Mouse (Mus musculus) forelimb bud, embryonic 11.5 days (tissue): Measurements from ENCODE around the gene Ergic2.

Experiments used
- DNase-seq: peaks from one replicate; pipeline ENCODE4 v3.0.0-alpha.2; 2012; ENCODE audit warnings: low read depth, low spot score

The Ergic2 gene

DNA sequence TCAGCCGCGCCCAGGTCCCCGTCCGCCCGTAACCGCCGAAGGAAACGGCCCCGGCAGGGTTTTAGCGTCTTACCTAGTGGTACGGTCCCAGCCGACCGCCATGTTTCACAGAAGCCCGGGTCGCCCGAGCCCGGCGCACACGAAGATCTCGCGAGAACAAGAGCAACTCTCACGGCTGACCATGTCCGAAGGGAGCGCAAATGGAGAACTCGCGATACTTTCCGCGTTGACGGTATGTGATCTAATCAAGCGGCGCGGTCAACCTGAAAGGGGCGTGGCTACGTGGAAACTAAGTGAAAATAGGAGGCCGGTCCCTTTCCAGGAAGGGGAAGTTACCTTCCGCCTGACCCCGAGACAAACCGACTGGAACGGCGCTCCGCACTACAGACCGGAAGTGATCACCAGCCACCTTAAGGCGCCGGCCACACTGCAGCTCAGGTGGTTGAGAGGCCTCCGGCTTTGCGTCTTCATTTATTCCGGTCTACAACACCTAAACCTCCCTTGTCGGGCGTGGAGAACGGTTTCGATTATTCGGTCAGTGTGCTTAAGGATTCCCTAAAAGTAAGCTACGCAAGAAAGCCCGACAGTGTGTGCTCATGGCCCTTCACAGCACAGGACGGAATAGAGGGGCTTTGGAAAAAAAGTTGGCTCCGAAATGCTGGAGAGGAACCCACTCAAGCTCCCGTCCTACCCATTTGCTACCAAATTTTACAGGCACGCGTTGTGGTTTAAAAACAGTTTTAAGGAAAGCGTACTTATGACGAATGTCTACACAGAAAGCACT lies at the start of gene Ergic2:
TSS of gene Ergic2 (minus strand) at position 478 of the 784 bp plus-strand sequence.
- peak; percentile 100 for DNase-seq

DNA sequence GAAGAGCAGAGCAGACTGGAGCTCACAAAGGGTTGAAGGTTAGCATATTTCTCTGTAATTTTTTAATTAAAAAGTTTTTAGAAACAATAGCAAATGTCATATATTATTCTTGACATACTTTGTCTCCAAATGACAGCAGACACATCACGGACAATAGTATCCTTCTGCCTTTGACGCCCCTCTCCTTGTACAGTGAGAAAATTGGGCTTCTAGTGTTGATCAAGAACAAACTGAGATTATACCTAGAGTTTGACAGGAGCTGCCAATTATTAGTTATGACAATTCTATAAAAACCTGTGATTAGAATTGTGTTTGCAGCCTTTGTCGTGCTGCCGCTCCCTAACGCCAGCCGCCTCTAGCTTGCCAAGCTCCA lies 48.5 kb upstream of the Ergic2 start:
- DNase-seq: no peak

DNA sequence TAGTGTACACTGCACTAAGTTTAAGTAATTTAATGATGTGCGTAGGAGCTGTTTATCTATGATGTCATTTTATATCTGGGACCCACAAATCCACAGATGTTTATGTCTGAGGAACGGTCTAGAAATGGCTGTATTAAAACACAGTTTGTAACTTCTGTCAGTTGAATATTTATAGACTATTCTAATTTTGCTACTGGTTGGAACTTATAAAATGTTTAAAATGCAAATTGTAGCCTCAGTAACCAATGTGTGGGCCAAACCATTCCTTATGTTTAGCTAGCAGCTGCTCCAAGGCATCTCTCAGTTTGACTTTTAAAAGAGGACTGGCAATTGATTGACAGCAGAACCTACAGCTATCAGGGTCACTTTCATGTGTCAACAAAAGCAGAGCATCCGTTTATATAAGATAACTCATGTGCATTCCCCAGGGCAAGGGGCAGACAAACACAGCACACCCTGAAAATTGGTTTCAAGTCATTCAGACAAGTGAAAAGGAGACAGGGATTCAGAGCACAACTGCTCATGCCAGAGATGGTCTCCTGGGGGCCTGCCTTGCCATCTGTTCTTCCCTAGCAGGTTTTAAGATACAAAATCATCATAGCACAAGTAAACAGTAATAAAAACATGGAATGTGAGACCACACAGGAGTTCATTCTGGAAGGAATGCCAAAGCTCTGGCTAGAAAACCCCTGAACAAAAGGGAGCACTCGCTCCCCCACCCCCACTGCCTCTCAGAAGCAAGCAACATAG lies 48.0 kb upstream of the Ergic2 start:
- peak; percentile 34 for DNase-seq

DNA sequence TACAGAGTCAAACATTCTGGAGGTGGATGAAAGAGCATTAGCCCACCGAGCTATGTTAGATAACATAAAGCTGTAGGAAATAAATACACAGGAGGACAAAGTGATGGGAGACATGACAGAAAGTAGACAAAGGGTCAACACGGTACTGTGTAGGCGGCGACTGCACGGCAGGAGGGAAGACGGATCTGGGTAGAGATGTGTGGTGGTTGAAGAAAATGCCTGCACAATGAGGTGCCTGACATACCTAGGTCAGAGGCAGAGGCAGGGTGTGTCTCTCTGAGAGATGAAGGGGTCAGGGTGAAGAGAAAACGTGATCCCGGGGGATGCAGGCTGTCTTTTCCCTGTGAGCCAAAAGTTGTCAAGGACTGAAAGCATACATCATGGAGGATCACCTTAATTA lies 46.9 kb upstream of the Ergic2 start:
- DNase-seq: no peak

GRCm38 (mm10) chr6:148257805-148258204 lies 45.6 kb upstream of the Ergic2 start:
- DNase-seq: no peak

DNA sequence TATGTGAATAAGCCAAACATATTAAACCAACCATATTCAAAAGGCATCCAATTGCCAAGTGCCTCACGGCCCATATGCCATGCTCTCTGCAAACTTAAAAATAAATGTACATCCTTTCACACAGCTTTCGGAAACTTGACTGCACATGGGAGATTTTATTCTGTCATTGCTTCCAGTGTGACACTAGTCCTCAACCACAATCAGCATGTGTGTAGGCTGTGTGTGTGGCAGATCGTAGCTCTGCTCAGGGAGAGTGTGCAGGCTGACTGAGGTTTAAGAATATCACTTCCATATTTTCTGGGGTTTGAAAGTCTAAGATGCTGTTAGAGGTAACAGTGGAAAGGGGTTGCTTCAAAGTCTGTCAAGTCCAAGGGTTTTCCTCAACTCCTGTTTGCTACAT lies 43.9 kb upstream of the Ergic2 start:
- DNase-seq: no peak

DNA sequence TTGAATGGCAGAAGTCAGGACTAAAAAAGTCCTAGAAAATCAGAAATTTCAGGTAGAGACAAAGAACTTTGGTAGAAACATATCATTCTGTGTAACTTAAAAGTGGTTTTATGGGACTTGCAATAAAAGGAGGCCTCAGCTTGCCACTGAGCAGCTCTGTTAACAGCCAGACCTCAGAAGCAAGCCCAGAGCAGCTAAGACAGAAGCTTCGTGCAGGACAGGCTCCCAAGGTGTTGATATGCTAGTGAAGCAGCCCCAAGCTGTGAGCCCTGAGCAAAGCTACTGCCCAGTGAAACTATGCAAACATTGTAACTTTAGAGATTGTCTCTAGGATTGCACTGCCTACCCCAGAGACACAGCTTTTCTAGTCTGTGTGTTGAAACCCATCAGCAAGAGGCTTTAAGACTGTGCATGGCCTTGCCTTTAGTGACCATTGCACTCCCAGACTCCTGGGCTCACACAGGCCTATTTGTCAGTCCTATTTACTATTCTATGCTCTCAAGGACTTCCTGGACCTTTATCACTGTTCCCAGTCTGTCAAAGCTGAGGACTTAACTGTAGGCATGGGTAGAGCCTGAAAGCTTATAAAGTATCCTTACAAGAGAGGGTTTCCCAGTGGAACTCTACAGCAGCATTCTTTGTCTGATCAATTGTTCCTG lies 43.4 kb upstream of the Ergic2 start:
- no peak for DNase-seq

- no peak for DNase-seq
Measured at GRCm38 (mm10) chr6:148249221-148249620, 37.0 kb upstream of the Ergic2 start.

DNA sequence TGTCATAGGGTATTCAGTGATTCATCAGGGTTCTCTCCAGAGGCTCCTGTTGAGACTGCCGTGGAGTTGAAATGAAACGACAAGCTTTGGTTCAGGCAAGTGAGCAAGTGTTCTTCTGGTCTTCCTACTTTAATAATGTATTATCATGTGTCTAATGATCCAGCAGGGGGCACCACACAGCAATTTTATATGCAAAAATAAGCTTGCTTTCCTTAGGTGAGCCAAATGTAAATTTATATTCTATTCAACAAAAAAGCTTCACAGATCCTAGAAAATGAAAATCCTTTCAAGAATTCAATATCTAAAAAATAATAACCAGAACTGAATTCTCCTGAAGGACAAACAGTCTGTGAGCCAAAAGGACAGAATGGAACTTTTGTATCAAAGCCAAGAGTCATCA lies 36.5 kb upstream of the Ergic2 start:
- peak; percentile 57 for DNase-seq

DNA sequence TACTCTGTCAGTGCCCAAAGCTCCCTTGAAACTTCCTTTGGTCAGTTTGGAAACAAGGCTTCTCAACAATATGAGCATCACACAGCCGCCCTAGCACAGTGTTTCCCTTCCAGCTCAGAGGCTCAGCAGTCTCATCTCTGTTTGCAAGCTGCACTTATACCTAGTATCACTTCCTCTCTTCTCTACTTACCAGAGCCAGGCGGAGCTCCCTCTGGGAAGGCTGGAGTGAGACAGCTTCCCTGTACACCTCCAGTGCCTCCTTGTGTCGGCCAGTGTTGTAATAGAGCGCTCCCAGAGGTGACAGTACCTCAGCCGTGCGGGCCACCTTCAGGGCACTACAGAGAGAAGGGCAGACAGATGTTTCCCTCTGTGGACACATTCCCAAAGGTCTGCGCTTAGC lies 34.4 kb upstream of the Ergic2 start:
- DNase-seq: no peak

DNA sequence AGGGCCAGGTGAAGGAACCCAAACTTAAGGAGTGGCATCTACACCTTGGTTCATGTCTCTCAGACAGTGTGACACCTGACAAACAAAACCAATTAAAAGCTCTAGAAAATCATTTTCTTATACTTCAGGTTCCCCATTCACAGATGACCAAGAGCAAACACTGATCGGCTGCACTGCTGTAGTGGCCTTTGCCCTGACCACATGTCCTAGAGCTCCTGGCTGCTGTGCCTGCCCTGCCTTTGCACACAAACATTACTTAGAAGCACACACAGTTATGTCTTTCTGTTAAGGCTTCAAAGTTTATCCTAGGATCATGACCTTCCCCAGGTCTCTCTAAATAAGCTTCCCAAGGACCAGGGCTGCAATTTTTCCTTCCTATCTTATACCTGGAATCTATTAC lies 32.7 kb upstream of the Ergic2 start:
- DNase-seq: no peak

- DNase-seq: no peak
Measured at GRCm38 (mm10) chr6:148242304-148242703, 30.1 kb upstream of the Ergic2 start.

- DNase-seq: no peak
Measured at GRCm38 (mm10) chr6:148241685-148242084, 29.5 kb upstream of the Ergic2 start.

- no peak for DNase-seq
Measured at GRCm38 (mm10) chr6:148239311-148239710, 27.1 kb upstream of the Ergic2 start.

DNA sequence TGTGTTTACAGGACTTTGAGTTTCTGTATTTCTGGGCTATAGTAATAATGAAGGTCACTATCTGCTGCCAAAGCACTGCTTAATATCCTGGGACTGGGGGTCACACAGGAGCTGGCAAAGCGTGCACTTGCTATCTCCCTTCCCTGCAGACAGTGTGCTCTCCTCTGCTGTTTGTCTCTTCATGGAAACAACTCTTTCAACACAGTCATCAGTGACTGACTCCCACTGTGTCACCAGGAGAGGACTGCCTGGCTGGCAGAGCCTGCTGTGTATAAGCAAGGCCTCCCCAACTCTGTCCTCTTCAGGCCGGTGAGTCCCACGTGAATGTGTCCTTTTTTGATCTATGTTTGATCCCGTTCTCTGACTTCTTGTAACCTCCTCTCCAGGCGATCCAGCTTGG lies 25.3 kb upstream of the Ergic2 start:
- no peak for DNase-seq

GRCm38 (mm10) chr6:148234105-148234828 lies 22.1 kb upstream of the Ergic2 start:
- DNase-seq: no peak

GRCm38 (mm10) chr6:148227542-148227941 lies 15.4 kb upstream of the Ergic2 start:
- no peak for DNase-seq

GRCm38 (mm10) chr6:148222686-148223085 lies 10.5 kb upstream of the Ergic2 start:
- no peak for DNase-seq

DNA sequence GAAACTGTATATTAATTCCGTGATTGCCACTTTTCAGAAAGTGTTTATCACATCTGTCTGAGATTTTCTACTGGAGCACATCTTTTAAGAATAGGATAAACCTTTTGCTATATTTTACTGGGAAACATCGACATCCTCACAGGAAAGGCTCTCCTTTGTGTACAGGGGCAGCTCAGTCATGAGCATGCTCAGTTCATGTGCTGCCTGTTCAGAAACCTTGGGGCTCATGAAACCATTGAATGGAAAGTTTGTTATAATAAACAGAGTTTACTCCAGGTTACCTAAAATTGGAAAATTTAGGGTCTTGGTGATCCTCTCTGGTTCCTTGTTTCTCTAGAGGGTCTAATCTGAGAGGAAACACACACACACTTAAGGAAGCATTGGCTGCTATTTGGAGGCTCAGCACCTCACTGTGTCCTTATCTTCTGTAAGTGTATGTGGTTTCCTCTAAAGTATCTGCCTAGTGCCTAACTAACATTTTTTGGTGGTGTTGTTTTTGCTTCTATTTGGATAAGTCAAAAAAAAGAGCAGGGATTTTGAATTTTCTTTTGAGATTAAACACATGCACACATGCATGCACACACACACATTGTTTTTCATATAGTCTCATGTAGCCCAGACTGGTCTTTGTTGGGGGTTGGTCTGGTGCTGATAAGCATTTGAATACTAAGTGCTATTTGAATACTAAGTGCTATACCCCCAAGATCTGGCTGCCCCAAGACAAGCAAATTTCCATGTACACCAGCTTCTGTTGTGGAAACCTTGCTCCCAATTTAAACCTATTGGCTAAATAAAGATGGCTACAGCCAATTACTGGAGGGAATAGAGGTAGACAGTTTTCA lies 6.3 kb upstream of the Ergic2 start:
- DNase-seq: no peak

GRCm38 (mm10) chr6:148216752-148217151 lies 4.6 kb upstream of the Ergic2 start:
- DNase-seq: no peak

- DNase-seq: peak; percentile 70
Measured at GRCm38 (mm10) chr6:148214765-148215164, 2.6 kb upstream of the Ergic2 start.
